Mouse (Mus musculus): ENCODE results near the gene Tnfrsf25.

Tnfrsf25 gene

DNA sequence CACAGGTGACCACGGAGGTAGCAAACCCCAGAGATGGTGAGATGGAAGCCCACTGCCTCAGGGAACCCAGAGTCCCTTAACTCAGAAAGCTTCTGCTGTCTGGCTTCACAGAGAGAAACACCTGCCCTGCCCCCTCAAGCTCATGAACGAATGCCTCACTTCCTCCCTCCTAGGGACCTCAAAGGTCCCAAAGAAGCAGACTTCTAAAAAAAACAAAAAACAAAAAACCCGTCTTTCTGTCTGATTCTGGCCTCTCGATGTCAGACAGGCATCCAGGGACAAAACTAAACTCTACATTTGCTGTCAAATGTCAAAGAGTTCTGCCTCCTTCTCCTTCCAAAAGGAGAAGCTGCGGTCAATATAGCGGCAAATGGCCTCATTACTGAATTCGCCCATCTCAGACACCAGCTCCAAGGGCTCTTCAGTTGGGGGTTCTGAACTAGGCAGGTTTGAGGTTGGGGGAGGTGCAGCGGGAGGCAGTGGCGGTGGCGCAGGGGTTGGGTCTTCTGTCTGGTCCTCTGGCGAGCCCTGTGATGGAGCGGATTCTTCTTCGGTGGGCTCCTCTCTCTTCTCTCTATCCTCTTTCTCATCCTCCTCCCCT lies 8.7 kb downstream of the Tnfrsf25 start:
- no peak for DNase-seq

DNA sequence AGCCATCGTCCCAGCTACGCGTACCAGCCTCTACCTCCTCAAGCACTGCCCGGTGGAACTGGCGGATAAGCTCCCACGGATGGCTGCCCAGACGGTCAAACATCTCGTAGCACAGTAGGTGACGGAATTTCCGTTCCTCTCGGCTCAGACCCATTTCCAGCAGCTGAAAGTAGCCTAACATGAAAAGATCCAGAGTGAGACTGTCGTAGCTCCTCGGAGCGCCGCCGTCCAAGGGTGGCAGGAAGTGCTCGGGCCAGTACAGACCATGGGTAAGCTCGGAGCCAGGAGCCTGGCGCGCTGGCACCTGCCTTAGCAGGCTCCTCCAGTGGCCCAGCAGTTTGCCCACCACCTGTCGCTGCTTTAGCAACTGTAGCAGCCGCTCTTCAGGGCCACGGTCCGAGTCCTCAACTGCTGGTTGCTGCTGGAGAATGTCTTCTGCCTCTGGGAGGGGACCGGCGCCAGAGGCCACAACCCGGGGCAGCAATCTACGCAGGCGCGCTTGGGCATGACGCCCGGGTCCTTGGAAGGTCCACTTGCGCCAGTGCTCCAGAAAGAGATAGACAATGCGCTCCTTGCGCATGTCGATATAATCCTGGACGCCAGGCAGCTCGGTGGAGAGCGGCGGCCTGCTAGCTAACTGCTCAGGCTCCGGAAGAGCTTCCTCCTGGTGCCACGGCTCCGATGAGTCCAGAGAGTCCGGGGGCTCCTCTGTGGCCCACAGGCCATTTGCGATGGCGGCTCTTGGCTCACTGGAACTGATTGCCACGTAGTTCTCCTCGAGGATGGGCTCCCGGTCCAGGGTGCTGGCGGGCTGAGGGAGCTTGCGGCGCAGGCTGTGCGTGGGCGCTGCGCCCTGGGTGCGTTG lies 9.7 kb downstream of the Tnfrsf25 start:
- no peak for DNase-seq

DNA sequence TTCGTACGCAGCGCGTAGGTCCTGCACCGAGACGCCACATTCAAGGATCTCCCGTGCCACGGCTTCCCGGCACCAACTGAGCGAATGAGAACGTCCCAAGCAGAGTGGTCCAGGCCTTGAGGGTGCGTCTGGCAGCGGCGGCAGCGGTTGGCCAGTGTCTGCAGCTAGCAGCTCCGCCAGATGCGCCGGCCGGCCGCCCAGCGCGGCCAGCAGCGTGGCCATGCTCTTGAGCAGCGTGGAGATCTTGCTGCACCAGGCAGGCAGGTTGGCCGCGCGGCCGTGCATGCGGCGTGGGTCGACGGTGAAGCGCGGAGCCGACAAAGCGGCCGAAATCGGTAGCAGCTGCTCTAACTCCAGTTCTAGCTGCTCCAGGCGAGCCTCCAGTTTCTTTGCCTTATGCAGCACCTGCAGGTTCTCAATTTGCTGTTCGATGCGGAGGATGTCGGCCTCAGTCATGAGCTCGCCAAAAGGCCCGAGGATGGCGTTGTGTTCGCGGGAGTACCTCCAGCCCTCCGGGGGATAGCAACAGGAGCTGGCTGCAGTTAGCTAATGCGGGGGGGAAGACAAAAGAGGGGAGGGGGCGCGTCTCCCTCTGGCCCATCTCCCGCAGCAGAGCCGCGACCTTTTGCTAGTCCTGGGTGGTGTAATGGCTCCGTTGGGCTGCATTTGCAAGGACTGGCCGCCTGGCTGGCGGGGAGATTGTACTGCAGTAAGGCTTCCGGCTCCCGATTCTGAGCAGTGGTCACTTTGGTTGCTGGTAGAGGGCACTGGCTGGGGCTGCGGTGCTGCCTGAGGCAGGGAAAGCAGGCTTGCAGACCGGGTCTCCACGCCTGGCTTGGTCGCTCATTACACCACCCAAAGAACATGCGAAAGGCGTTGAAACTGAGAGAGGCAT lies 10.5 kb downstream of the Tnfrsf25 start:
- no peak for DNase-seq

DNA sequence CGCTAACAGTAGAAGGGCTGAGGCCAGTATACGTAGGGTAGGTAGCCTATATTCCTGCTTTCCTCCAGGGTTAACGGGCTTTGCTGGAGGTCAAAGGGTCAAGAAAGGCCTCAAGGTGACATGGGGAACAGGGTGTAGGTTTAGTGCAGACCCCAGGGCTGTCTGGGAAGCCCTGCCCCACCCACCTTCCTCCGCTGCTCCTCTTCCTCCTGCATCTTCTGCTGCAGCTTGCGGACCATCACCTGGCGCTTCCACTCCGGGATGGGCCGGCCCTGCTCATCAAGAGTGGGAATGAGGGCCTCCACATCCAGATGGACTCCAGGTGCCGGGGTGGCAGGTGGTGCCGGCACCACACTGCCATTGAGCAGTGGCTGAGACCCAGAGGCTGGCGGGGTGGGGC lies 12.2 kb downstream of the Tnfrsf25 start:
- DNase-seq = no peak

DNA sequence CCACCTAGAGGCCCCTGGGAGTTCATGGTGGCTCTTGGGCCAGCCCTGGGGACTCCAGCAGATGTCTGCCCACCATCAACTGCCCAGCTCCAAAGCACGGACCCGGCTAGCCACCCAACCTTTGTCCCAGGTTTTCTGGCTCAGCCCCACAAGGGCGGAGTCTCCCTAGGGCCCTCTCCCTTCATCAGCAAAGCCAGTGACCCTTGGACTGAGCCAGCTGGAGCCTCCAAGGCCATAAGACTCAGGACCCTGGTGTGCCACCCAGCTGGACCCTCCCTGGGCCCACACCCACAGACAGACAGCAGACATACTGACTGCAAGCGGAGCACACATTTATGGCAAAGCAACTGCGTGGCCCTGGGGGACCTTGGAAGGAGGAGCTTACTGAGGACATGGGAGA lies 13.1 kb downstream of the Tnfrsf25 start:
- peak; percentile 83 for DNase-seq

DNA sequence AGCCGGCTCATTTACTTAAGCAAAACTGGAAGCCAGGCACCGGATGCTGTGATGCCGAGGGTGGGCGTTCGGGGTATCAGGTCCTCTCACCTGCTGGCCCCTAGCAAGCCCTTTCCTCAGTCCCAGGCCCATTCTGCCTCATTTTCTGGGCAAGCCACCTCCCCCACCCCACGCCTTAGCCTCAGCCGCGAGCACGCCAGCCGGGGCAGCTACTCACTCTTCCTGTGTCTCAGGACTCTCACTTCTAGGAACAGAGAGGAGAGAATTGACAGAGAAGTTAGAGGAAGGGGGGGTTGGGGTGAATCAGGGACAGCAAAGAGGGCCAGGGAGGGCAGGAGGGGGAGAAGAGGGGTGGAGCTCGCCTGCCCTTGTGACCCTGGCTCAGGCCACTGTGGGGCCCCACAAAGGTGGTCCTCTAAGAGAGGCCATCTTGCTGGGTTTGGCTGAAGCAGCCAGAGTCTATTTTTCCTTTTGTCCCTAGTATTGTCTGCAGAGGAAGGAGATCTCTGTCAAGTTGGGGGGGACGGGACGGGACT lies 13.7 kb downstream of the Tnfrsf25 start:
- no peak for DNase-seq

DNA sequence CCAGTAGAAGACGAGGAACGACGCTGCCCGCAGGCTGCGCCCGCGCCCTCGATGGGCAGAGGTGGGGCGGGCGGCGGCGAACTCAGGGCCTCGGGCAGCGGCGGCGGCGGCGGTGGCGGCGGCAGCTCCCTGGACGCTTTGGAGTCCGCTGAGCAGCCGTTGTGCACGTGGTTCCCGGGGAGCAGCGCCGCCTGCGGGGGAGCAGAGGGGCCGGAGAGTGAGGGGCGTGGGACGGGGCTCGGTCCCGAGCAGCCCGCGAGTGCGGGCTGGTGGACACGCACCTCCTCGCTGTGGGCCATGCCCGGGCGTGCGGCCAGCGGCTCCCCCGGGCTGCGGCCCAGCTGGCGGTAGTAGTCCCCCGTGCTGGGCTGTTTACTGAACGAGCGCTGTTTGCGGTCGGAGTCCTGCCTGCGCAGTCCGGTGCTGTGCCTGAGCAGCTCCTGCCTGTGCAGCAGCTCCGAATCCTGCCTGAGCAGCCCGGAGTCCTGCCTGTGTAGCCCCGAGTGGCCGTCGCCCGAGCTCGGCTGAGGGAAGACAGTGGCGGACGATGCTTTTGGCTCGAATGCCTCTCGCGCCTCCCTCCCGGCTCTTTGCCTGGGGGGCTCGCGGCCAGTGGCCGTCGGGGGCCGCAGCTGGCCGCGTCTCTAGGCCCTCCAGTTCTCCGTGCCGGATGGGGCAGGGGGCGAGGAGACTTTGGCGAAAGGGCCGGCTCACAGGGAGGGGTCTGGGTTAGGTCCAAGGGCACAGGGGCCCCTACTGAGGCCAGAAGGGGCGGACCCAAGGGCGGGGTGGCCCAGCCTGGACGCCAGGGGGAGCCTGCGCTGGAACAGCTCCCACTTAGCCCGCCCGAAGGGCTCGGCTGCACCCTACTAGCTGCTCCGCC lies 15.3 kb downstream of the Tnfrsf25 start:
- DNase-seq = peak; percentile 81

DNA sequence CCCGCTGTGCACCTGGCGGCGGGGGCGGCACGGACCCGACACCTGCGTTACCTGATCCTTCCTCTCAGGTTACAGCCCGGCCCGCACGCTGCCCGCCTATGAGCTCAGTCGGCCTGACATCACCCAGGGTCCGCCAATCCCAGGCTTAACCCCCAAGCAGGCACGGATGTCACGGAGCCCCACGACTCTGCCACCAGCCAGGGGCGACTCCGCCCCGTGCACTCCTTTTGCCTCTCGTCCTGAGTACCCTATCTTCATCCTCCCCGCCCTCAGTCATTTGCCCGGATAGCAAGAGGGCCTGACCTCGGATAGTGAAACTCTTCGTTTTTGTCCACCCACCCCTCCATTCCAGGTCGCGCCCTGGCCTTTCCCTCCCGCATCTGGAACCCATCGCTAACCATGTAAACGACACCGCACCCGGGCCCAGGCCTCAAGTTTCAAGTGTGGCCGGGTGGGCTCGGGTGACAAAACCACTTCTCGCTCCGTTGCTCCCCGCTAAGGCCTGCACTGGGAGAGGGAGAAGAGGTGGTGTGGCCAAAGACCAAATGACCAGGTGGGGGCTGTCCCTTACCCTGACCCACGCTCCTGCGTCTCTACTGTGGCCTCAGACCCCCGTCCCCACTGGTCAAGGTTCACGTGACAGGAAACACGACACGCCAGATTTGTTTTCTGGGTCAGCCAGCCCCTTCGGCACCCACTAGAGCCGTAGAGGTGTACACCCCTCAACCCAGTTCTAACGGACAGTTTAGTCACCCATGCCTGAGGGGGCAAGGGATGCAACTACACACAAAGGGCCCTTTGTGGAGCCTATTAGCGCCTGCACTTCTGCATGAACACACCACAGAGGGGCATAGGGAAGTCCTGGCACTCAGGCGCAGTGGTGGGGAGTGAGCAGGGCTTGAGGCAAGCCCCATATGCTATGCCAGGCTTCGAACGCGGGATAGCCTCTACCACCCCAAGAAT lies 16.4 kb downstream of the Tnfrsf25 start:
- no peak for DNase-seq

DNA sequence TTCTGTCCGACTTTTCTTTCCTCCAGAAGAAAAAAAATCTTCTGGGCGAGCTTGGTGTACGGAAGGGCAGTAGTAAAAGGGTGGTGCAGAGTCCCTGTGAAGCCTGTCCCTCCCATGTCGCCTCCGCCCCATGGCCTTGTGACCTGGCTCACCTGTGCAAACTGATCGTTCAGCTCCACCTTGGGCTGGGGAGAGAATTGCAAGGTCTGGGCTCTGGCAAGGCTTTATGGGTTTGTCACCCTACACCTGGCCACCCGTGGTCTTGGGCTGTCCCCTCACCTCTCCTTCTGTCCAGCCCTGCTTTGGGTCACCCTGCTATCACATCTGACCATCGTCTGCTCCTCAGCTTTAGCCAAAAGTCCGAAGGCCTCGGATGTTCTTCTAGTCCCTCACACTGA lies 17.0 kb downstream of the Tnfrsf25 start:
- DNase-seq = no peak

DNA sequence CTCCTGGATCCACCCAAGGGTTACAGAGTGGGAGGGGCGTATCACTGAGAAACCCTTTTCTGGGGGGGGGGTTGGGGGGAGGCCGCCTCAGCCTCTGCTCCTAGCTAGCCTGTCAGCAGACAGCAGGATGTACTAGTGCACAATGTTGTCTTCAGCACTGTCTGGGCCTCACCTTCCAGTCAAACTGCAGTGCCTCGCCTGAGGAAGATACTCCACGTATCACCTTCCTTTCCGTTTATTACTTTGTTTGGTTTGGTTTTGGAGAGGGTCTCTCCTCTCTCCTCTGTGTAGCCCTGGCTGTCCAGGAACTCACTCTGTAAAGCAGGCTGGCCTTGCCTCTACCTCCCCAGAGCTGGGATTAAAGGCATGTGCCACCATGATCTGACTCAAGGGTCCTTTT lies 17.5 kb downstream of the Tnfrsf25 start:
- no peak for DNase-seq

DNA sequence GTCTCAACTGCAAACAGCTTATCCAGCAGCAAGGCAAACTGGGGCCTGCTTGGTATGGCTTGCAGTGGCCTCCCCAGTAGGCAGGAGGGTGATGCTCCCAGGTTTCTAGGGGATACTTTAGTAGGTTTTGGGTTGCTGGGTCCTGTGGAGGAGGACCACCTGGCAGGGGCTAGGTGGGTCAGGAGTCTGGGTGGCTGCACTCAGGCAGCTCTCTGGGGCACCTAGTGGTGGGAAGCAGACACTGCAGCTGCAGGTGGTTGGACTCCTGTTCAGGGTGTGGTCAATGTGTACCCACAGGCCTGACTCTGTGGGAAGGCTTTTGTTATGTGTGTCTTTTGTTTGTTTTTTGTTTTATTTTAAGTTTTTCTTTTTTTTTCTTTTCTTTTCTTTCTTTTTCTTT lies 18.8 kb downstream of the Tnfrsf25 start:
- peak; percentile 74 for DNase-seq

DNA sequence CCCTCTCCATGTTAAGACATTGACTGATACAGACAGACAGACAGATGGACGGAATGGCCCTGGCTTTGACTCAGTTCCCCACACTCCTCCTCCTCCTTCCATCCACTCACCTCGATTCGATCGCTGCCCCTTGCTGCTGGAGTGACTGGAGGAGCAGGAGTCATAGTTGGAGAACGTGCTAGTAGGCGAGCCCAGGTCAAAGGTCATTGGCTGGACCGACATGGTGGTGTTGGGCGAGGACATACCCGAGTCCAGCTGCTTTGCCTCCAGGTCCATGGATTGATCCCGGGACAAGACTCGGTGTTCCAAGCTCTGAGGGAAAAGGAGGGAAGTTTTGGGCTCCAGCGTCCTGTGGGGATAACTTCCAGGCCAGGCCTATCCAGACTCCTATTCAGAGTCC lies 19.6 kb downstream of the Tnfrsf25 start:
- no peak for DNase-seq

DNA sequence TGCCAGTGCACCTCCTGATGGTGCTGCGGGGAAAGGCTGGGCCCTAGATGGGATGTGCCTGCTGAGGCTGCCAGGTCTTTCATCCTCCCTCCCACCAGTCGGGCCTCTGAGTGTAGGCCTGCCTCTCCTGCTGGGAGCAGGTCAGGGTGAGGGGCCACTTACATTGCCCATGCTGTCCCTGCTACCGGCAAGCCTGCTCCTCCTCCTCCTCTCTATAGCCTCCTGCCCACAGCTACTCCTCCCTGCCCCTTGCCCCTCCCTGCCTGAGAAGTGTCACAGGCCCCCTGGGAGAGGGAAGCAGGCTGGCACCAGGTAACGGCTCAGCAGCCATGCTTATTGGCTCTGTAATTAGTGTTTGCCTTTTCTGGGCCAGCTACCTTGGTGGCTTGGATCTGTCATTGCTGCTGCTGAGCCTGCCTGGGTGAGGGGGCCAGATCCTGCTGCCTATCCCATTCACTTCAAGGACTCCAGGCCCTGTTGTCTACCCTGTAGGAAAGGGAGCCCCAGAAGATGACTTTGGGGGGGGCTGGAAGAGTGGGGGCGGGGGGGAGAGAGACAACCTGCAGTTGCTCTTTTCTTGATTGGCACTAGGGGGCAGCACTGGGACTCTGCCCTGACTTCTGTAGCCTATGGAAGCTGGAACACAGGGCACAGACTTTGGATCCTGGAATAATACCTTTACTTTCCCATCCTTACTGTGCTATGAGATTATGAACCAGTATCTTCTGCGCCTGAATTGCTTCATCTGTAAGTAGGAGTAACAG lies 20.6 kb downstream of the Tnfrsf25 start:
- no peak for DNase-seq

DNA sequence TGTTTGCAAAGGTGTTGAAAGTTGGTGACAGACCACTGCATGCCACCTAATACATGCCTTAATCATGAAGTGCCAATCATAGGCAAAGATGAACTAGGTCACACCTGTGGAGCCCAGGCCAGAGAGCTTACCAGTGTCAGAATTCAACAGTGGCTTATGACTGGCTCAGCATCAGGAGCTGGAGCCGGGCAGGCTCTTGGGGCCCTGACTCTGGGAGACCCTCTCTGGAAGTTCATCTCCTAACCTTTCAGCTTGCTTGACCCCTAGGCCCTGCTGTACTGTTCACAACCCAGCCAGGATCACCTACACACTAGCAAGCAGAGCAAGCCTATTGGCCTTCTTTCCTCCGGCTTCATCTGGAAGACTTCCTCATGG lies 21.1 kb downstream of the Tnfrsf25 start:
- DNase-seq = no peak

DNA sequence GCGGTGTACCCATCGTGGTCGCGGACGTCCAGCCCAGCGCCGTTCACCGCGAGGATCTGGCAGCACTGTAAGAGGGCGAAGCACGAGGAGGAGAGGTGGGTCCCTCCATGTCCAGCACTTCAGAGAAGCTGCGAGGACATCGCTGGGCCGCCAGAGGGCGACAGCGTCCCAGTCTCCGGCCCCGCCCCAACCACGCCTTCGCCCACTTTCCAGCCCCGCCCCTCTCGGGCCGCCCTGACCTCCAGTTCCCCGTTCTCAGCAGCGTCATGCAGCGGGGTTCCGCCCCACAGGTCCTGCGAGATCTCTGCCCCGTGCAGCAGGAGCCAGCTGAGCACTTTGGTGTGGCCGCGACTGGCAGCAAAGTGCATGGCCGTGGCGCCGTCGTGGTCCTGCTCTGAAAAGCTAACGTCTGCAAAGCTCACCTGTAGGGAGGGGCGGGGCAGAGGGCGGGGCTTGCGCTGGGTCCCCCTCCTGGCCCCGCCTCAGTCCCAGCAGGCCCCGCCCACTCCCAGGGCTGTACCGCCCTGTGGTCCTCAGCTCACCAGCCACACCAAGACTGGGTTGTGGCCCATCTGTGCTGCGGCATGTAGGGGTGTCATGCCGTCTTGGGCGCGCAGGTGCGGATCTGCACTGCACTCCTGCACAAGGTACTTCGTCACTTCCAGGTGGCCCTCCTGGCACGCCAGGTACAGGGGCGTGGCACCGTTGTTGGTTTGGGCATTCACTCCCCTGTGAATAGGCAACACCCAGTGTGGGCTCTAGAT lies 22.9 kb downstream of the Tnfrsf25 start:
- DNase-seq = peak; percentile 91

DNA sequence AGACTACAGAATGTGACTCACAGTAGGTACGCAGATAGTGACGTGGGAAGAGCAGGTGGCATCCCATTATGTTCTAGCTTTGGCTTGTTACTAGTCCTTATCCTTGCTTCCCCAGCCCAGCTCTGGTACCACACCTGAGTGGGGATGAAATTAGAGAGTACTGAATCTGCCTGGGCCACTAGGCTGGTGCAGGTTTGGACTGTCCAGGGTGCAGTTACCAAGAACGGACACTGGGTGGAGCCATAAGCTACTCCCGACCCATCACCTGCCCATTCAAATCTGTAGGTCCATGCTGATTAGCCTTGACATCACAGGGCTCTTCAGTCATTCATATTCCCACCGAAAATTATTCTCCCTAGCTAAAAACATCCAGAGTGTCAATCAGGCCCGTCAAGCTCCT lies 24.7 kb downstream of the Tnfrsf25 start:
- DNase-seq = peak; percentile 72

DNA sequence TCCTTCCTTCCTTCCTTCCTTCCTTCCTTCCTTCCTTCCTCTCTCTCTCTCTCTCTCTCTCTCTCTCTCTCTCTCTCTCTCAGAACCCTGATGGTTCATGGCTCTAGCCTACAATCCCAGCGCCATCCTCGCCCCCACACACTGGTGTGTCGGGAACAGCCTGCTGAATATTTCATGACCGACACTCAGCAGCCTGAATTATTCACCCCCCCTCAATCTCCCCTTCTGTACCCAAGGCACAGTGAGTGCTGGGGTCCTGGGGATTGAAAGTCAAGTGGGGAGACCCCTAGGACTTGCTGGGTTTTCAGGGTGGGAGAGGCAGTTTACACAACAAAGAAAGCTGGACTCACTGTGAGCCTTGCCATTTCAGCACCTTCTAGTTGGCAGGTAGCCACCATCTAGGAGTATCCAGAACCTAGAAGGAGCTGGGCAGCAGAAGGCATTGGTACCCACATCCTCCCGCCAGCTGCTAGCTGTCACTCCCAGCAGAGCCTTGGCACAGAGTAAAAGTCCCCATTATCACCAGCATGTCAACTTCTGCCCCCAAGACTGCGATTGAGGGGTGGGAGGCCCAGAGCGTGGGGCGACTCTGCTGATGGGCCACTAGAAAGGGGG lies 25.9 kb downstream of the Tnfrsf25 start:
- DNase-seq = no peak

DNA sequence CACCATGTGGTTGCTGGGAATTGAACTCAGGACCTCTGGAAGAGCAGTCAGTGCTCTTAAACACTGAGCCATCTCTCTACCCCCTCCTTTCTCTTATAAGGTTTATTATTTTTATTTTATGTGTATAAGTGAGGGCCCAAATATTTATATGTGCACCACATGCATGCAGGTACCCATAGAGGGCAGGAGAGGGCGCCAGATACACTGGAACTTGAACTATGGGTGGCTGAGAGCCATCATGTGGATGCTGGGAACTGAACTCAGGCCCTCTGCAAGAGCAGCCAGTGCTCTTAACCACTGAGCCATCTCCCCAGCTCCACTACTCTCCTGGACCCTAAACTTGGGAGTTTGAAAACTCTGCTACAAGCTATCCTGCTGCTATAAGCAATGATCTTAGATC lies 27.9 kb downstream of the Tnfrsf25 start:
- no peak for DNase-seq

DNA sequence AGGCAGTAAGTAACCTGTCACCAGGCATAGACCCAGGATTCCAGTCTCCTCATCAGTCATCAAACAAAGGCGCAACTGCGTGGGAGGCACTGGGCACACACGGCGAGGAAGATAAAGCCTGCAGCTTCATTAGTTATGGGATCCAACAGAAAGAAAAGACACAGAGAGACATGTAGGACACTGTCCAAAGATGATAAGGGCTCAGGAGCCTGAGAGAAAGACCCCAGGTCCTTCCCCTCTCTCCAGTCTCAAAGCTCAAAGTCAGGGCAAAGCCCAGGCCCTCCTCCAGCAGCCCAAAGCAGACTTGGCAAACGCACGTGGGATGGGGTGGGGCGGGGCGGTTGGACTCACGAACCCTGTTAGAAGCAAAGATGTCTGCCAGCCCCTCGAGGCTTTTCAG lies 29.7 kb downstream of the Tnfrsf25 start:
- DNase-seq = no peak

Data from kidney, adult 18-20 months (tissue).